Mouse (Mus musculus) heart, adult 2 months (tissue): ENCODE data around the gene C77080.

ENCODE experiments used
- CTCF ChIP-seq: fragments of 200-600 bp; IDR thresholded peaks from 2 replicates; pipeline ENCODE4 v1.8.1; 2022; ENCODE audit warnings: antibody characterized with exemption, mild to moderate bottlenecking, moderate library complexity
- POLR2A ChIP-seq: fragments of 200-500 bp; IDR thresholded peaks from 2 replicates; pipeline ENCODE4 v1.6.1; 2011; ENCODE audit warnings: mild to moderate bottlenecking, low read depth, low read length, control low read depth; ENCODE audit not compliant: insufficient read depth

- TF ChIP-seq CTCF (no peak), POLR2A (no peak)
Observed at GRCm38 (mm10) chr4:129188803-129189541, 72.2 kb downstream of the C77080 start.
